In the genomic region with DNA sequence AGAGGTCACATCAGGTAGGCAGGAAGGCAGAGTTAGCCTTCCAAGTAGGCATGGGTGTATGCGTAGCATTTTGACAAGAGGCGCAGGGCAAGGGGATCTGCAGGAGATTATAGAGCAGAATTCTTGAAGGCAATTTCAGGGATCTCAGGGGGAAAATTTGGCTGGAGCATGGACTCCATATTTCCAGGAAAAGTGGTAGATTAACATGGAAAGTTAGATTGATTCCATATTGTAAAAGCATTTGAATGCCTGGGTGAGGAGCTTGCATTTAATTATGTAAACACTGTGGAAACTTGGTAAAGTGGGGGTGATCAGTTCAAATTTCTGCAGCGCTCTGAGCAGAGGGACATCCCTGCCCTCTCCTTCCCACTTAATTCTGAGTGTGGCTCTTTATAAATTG, we compare ENCODE assay signal across 28 mouse cellular contexts.
"Had no signal": no experiment of that assay in that cellular context is flagged by ENCODE, and none has a peak within 500 bp of the region (broad histone marks: within the 10 kb centered on the region; RNA-seq: fewer than 3 reads in every experiment).

No protein-coding gene starts in this region.

- DNase-seq: cerebellum, adult 2 months; cerebellum, adult 8-10 months; cerebellum, adult 9-10 months; cerebellum, adult 9-11 months; cerebellum, postnatal 10 days; cerebellum, postnatal 14 days; cerebellum, postnatal 25 days; cerebellum, postnatal 36 days; embryo, embryonic 11 days; forebrain, postnatal 0 days; gastrocnemius, adult 2 months; gastrocnemius, postnatal 10 days; gastrocnemius, postnatal 14 days; gastrocnemius, postnatal 25 days; gastrocnemius, postnatal 36 days; heart, adult 11 months; heart, adult 18-20 months; heart, adult 2 months had no signal

- H3K4me2 ChIP-seq: embryonic facial prominence, embryonic 12.5 days; embryonic facial prominence, embryonic 13.5 days; embryonic facial prominence, embryonic 15.5 days; forebrain, embryonic 12.5 days; forebrain, embryonic 13.5 days; forebrain, embryonic 15.5 days had no signal

- H3K4me1 ChIP-seq: forebrain, embryonic 12.5 days; forebrain, embryonic 13.5 days; forebrain, embryonic 15.5 days had no signal

- H3K9ac ChIP-seq: embryonic facial prominence, embryonic 12.5 days; embryonic facial prominence, embryonic 13.5 days; embryonic facial prominence, embryonic 15.5 days; forebrain, embryonic 12.5 days; forebrain, embryonic 13.5 days; forebrain, embryonic 15.5 days; forebrain, postnatal 0 days had no signal

- H3K27ac ChIP-seq: embryonic facial prominence, embryonic 12.5 days; embryonic facial prominence, embryonic 13.5 days; forebrain, embryonic 10.5 days; forebrain, embryonic 12.5 days; forebrain, embryonic 13.5 days; forebrain, embryonic 15.5 days; gastrocnemius, adult 2 months; heart, adult 2 months had no signal

- H3K9me3 ChIP-seq: embryonic facial prominence, embryonic 12.5 days; embryonic facial prominence, embryonic 13.5 days; embryonic facial prominence, embryonic 15.5 days; forebrain, embryonic 10.5 days; forebrain, embryonic 12.5 days; forebrain, embryonic 13.5 days; forebrain, embryonic 15.5 days had no signal

- H3K4me3 ChIP-seq: embryonic facial prominence, embryonic 12.5 days; embryonic facial prominence, embryonic 13.5 days; embryonic facial prominence, embryonic 15.5 days; erythroblast, embryonic 14.5 days; forebrain, embryonic 10.5 days; forebrain, embryonic 12.5 days; forebrain, embryonic 13.5 days; forebrain, embryonic 15.5 days; gastrocnemius, adult 2 months; heart, adult 2 months had no signal

- H3K27me3 ChIP-seq: embryonic facial prominence, embryonic 12.5 days; embryonic facial prominence, embryonic 13.5 days; embryonic facial prominence, embryonic 15.5 days; forebrain, embryonic 12.5 days; forebrain, embryonic 13.5 days; forebrain, embryonic 15.5 days had no signal

- ATAC-seq: forebrain, embryonic 13.5 days; forebrain, embryonic 14.5 days; forebrain, embryonic 15.5 days; forebrain, embryonic 16.5 days; forebrain, postnatal 0 days had no signal

- H3K36me3 ChIP-seq: embryonic facial prominence, embryonic 12.5 days; embryonic facial prominence, embryonic 13.5 days; embryonic facial prominence, embryonic 15.5 days; forebrain, embryonic 10.5 days; forebrain, embryonic 12.5 days; forebrain, embryonic 15.5 days had no signal
